Mouse (Mus musculus): ENCODE measurements at regions not wholly inside any gene's neighbourhood (a gene's known extent, or its start where the extent isn't known, plus 50 kb on each side); places are given as distances from the start of the nearest gene placed in this dataset.

- DNase-seq, result no peak
Measured at GRCm38 (mm10) chr6:35605100-35605499, 65.4 kb upstream of the Mtpn start.

GRCm38 (mm10) chr6:35601373-35601772 lies 61.7 kb upstream of the Mtpn start:
- no peak for DNase-seq

DNA sequence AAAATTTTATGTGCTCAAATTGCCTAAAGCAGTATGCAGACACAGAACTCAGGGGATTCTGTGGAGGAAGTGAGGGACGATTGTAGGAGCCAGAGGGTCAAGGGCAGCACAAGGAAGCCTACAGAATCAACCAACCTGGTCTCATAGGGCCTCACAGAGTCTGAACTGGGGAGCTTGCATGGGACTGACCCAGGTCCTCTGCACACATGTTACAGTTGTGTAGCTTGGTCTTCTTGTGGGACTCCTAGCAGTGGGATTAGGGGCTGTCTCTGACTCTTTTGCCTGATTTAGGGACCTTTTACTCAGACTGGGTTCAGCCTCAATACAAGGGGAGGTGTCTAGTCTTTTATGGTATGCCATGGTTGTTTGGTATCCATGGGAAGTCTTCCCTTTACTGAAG lies 60.2 kb upstream of the Mtpn start:
- DNase-seq, result no peak

DNA sequence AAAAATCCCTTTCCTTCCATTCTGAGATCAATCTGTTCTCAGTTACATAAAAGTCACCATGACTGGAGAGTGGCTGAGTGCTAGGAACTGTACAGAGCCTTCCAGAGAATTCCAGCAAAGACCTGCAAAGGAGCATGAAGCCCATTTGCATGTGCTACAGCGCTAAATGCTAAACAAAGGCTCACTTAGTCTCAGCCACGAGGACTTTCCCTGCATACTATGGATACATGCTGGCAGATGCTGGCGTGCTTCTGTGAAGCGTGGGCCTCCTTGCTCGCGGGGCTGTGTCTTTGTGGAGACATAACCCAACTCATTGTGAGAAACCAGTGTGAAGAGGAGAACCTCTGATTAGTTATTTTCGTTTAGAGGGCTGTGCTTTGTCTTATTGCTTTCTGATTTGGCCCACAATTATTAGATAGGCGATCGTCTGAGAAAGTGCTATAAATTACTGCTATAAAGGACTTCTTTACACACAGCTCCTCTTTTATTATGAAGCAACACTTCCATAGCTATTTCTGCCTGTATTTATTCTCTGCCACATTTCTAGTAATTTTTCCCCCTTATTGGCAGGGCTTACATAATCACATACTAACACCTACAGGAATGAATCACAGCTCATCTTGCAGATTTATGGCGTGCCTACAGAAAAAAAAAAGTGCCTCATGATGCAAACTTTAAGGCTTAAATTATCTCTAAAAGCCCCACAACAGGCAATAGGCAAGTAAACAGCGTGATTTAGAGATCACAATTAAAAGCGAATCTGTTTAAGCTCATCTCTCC lies 58.9 kb upstream of the Mtpn start:
- no peak for DNase-seq

GRCm38 (mm10) chr6:35595012-35595411 lies 55.3 kb upstream of the Mtpn start:
- DNase-seq, result no peak

DNA sequence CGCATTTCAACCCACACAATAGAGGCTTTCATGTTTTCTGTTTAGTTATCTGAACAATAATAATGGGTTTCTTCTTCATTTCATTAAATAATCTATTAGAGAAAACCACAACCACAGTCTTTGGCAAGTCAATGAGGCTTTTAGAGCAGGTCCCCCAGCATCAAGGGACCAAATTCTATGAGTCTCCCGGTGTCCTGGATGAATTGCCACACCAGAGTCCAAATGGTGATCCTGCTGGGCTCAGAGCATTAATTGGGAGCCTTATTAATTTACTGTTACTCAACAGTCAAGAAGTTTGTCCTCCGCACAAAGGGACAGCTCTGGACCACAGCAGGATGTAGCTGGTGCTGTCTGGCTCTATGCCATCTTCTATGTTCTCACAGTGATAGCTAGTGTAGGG lies 52.5 kb upstream of the Mtpn start:
- no peak for DNase-seq

Data from lung, postnatal 4 days (tissue).